ENCODE assay signal across 24 mouse cellular contexts in the genomic region with DNA sequence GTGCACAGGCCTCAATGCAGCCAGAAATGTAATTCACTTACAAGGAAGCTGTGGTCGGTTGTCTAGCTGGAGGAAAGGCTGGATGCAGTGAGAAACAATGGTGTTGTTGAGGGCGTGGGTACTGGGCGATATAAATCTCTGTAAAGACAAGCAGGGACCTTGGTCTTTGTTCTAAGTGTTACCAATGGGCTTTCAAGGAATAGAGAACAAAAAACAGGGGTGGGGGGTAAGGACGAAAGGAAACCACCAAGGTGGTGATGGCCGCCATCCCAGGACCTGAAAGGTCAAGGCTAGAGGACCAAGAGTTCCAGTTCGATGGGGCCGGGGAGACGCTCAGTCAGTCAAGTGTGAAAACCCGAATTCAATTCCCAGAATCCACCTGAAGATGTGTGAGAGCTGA. TPM values are rescaled to one million over a fixed set of nuclear protein-coding genes. Genes with fewer than 3 reads are reported as not detected.
"Had no signal": no experiment of that assay in that cellular context is flagged by ENCODE, and none has a peak within 500 bp of the region (broad histone marks: within the 10 kb centered on the region; RNA-seq: fewer than 3 reads in every experiment).

No protein-coding gene starts in this region.

- DNase-seq: kidney, adult 9 months; kidney, postnatal 14 days; left cerebral cortex, postnatal 4 days; midbrain, embryonic 14.5 days; right cerebral cortex, adult 18-20 months; right cerebral cortex, postnatal 25 days; thymus, adult 18-20 months; thymus, postnatal 14 days had no signal

- H3K36me3 ChIP-seq: limb, embryonic 13.5 days; midbrain, embryonic 10.5 days; neural tube, embryonic 15.5 days had no signal

- H3K4me1 ChIP-seq: midbrain, embryonic 10.5 days had no signal

- H3K27ac ChIP-seq: limb, embryonic 13.5 days; liver, embryonic 14.5 days; midbrain, embryonic 10.5 days; neural tube, embryonic 15.5 days; stomach, postnatal 0 days had no signal

- H3K4me3 ChIP-seq: limb, embryonic 13.5 days; midbrain, embryonic 10.5 days; myocyte; neural tube, embryonic 15.5 days had no signal

- H3K4me2 ChIP-seq: limb, embryonic 13.5 days; neural tube, embryonic 15.5 days had no signal

- H3K9me3 ChIP-seq: limb, embryonic 13.5 days; midbrain, embryonic 10.5 days; neural tube, embryonic 15.5 days had no signal

- H3K9ac ChIP-seq: limb, embryonic 13.5 days; liver, embryonic 14.5 days; neural tube, embryonic 15.5 days had no signal

- H3K27me3 ChIP-seq: limb, embryonic 13.5 days; neural tube, embryonic 15.5 days had no signal

RNA-seq across cellular contexts. Expression of a gene that starts 2.1 kb away (rescaled TPM):
- total RNA-seq: layer of hippocampus, adult 8-10 months; layer of hippocampus, postnatal 14 days; left cerebral cortex, adult 18-20 months; left cerebral cortex, postnatal 10 days; left cerebral cortex, postnatal 4 days; liver, adult 2 months; megakaryocyte, adult 5-6 weeks had no signal
- polyA plus RNA-seq: large intestine, adult 2 months; limb, embryonic 13.5 days; liver, adult 2 months; liver, embryonic 14.5 days; lung, embryonic 16.5 days; midbrain, embryonic 10.5 days; midbrain, embryonic 14.5 days; myocyte; neural tube, embryonic 11.5 days; neural tube, embryonic 15.5 days; small intestine, adult 2 months; stomach, postnatal 0 days had no signal

RNA-seq across cellular contexts. Expression of a gene that starts 37.3 kb away (rescaled TPM):
- total RNA-seq: liver, adult 2 months had no signal
